Mouse (Mus musculus): ENCODE data around the gene D2hgdh.
"Not testable (repeated sequence)": the region's sequence is repeated elsewhere in the genome, so short reads cannot be mapped to it uniquely, and the experiment has no call there.

DNA sequence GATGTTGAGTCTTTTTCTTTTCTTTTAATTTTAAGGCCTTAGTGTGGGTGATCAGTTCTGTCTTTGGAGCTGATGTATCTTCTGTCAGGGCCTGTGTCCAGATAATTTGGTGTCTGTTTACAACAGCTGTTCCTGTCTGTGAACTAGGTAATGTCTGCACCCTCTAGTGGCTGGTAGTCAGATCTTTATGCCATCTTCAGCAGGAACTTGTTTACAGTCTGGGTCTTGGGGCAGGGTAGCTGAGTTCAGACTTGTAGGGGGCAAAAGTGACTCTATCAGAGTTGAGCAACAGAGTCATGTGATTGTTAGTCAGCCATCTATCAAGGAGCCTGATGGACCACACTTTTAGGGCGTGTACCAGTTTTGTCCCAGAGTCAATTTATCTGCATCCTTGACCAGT, 72.7 kb downstream of the D2hgdh start:
- not testable (repeated sequence) for TF ChIP-seq CTCF (IDR thresholded peaks at IDR 0.05; ENCODE audit: control insufficient read depth, insufficient read depth, low read length); POLR2A (IDR thresholded peaks at IDR 0.05; ENCODE audit: borderline replicate concordance, control insufficient read depth, low read depth, low read length)

All from bone marrow, adult 2 months (tissue).